Mouse (Mus musculus) spleen, adult 2 months (tissue): Measurements from ENCODE around the gene Zfp597.

ENCODE experiments used
- CTCF ChIP-seq: fragments of 200-500 bp; IDR thresholded peaks from 2 replicates; pipeline ENCODE4 v1.5.1; 2011; ENCODE audit warnings: mild to moderate bottlenecking, inconsistent platforms; ENCODE audit not compliant: insufficient read depth, insufficient read length, insufficient replicate concordance; ENCODE audit errors: extremely low read depth
- POLR2A ChIP-seq: fragments of 200-500 bp; IDR thresholded peaks from 2 replicates; pipeline ENCODE4 v1.6.1; 2011; ENCODE audit warnings: low read depth, low read length, inconsistent platforms

GRCm38 (mm10) chr16:3828021-3828420 lies 56.3 kb downstream of the Zfp597 start:
- TF ChIP-seq CTCF (no peak), POLR2A (no peak)
